In the genomic region with DNA sequence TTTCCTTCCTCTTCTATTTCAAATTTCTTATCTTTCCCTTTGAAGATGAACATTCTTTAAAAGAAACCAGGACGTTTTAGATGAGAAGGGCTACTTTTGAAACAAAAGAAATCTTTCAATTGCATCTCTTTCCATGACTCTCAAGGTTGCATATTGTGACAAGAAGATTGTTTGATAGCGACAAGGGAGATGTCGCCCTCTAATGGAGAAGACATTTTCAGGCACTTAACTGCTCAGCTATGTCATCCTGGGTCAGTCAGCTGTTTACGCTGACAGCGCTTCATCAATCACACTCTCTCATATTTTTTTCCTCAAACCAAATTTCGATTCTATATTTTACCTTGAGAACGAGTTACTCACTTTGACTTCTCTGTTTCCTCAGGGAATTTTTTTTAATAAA, we compare ENCODE assay signal across 8 mouse cellular contexts.
A peak's percentile ranks its signal among the peaks of the same experiment; 100 is the strongest.
DNase-seq lines count a peak whose midpoint lies in the region; ATAC-seq and TF ChIP-seq lines count a peak whose summit lies in the region.
"Had no signal": no experiment of that assay in that cellular context is flagged by ENCODE, and none has a peak within 500 bp of the region (broad histone marks: within the 10 kb centered on the region; RNA-seq: fewer than 3 reads in every experiment).

No protein-coding gene starts in this region.

- no peak overlapping the region for H3K4me3 ChIP-seq in intestine, postnatal 0 days (ENCODE audit: low read depth, low read length)
- no peak overlapping the region for H3K4me3 ChIP-seq in intestine, embryonic 16.5 days (ENCODE audit: low read length)
- no peak overlapping the region for H3K4me3 ChIP-seq in MEL (ENCODE audit: control insufficient read depth in 1 of 2, insufficient read depth in 1 of 2, low read depth in 2 of 2, low read length in 2 of 2)
- H3K4me3 ChIP-seq: embryonic facial prominence, embryonic 12.5 days had no signal

- WGBS in intestine, postnatal 0 days: 29% methylated on average over 7 of the region's 7 CpGs
- 26% methylated on average over 7 of the region's 7 CpGs for WGBS in intestine, embryonic 16.5 days

- no peaks in the 10 kb centered on the region for H3K36me3 ChIP-seq in intestine, postnatal 0 days (ENCODE audit: control insufficient read depth, insufficient read depth)
- no peaks in the 10 kb centered on the region for H3K36me3 ChIP-seq in intestine, embryonic 16.5 days (ENCODE audit: control insufficient read depth, insufficient read depth, low read length)
- no peaks in the 10 kb centered on the region for H3K36me3 ChIP-seq in MEL (ENCODE audit: control insufficient read depth in 1 of 2, insufficient read depth in 2 of 2, low read length in 2 of 2)
- H3K36me3 ChIP-seq: embryonic facial prominence, embryonic 12.5 days had no signal

- no peak for TF ChIP-seq EP300 in MEL (IDR thresholded peaks at IDR 0.05; ENCODE audit: low read depth in 1 of 2, low read length in 2 of 2)

- no peak for TF ChIP-seq POLR2A in MEL (IDR thresholded peaks at IDR 0.05; ENCODE audit: control insufficient read depth in 1 of 2, insufficient read depth in 1 of 2, low read depth in 1 of 2, low read length in 2 of 2, poor library complexity in 1 of 2)

- no peak overlapping the region for H3K27ac ChIP-seq in intestine, postnatal 0 days (ENCODE audit: low read depth, low read length)
- no peak overlapping the region for H3K27ac ChIP-seq in intestine, embryonic 16.5 days (ENCODE audit: low read length)
- no peak overlapping the region for H3K27ac ChIP-seq in MEL (ENCODE audit: control insufficient read depth, low read depth, low read length)
- H3K27ac ChIP-seq: embryonic facial prominence, embryonic 12.5 days had no signal

- TF ChIP-seq CTCF in intestine, postnatal 0 days (IDR thresholded peaks at IDR 0.05; ENCODE audit: low read depth): peak; percentile 79
- TF ChIP-seq CTCF in MEL (IDR thresholded peaks at IDR 0.05 in 2 of 3, conservative IDR thresholded peaks at IDR 0.05 in 1 of 3; ENCODE audit: control insufficient read depth in 1 of 3, insufficient read depth in 1 of 3, low read depth in 2 of 3, low read length in 3 of 3, poor library complexity in 1 of 3, severe bottlenecking in 1 of 3): peak; percentile 26 to 73 (median 32); a peak in 4 of 6 replicates

- no peak for ATAC-seq in intestine, postnatal 0 days
- ATAC-seq in intestine, embryonic 16.5 days: no peak

- no peaks in the 10 kb centered on the region for H3K4me1 ChIP-seq in intestine, postnatal 0 days (replicated peaks; ENCODE audit: control insufficient read depth, insufficient read depth, low read length)
- H3K4me1 ChIP-seq in intestine, embryonic 16.5 days (ENCODE audit: control insufficient read depth, insufficient read depth, low read length): no peaks in the 10 kb centered on the region
- H3K4me1 ChIP-seq in MEL (ENCODE audit: control insufficient read depth in 1 of 2, insufficient read depth in 2 of 2, low read length in 2 of 2): 0 out of 4 replicates have a peak, but pooled peaks cover 0 to 2% of the 10 kb centered on the region in 2 experiments

- peak; percentile 76 for TF ChIP-seq RAD21 in MEL (IDR thresholded peaks at IDR 0.05; ENCODE audit: low read depth, low read length)

- H3K9me3 ChIP-seq in intestine, postnatal 0 days (ENCODE audit: control insufficient read depth): no peaks in the 10 kb centered on the region
- H3K9me3 ChIP-seq in intestine, embryonic 16.5 days (ENCODE audit: control insufficient read depth, low read length): no peaks in the 10 kb centered on the region
- no peaks in the 10 kb centered on the region for H3K9me3 ChIP-seq in MEL (replicated peaks; ENCODE audit: insufficient read depth, low read length)
- H3K9me3 ChIP-seq: embryonic facial prominence, embryonic 12.5 days had no signal

- no peak overlapping the region for H3K4me2 ChIP-seq in intestine, postnatal 0 days (replicated peaks; ENCODE audit: low read depth)
- no peak overlapping the region for H3K4me2 ChIP-seq in intestine, embryonic 16.5 days (ENCODE audit: low read depth, low read length)
- H3K4me2 ChIP-seq: embryonic facial prominence, embryonic 12.5 days had no signal

- no peak overlapping the region for H3K9ac ChIP-seq in intestine, postnatal 0 days (ENCODE audit: low read depth, low read length)
- no peak overlapping the region for H3K9ac ChIP-seq in intestine, embryonic 16.5 days (ENCODE audit: low read depth, low read length)
- H3K9ac ChIP-seq in MEL (ENCODE audit: control insufficient read depth, low read depth, low read length, poor library complexity, severe bottlenecking): no peak overlapping the region
- H3K9ac ChIP-seq: embryonic facial prominence, embryonic 12.5 days had no signal

- no peaks in the 10 kb centered on the region for H3K79me2 ChIP-seq in MEL (ENCODE audit: control insufficient read depth, insufficient read depth, low read length, poor library complexity)

- no peaks in the 10 kb centered on the region for H3K27me3 ChIP-seq in intestine, postnatal 0 days (replicated peaks; ENCODE audit: control insufficient read depth, insufficient read depth, low read length)
- no peaks in the 10 kb centered on the region for H3K27me3 ChIP-seq in intestine, embryonic 16.5 days (replicated peaks; ENCODE audit: control insufficient read depth, insufficient read depth, low read length)
- no peaks in the 10 kb centered on the region for H3K27me3 ChIP-seq in MEL (ENCODE audit: control insufficient read depth in 1 of 2, insufficient read depth in 2 of 2, low read length in 2 of 2)
- H3K27me3 ChIP-seq: embryonic facial prominence, embryonic 12.5 days had no signal

- peak; percentile 80 for DNase-seq in CD4-positive helper T cell, adult 2 months (ENCODE audit: low read depth, low spot score)
- DNase-seq in MEL (ENCODE audit: low read depth, low spot score): peak; percentile 48
- DNase-seq in lung, postnatal 10 days: peak; percentile 40
- DNase-seq in spleen, postnatal 14 days (ENCODE audit: low spot score in 2 of 2): no peak
- no peak for DNase-seq in layer of hippocampus, adult 8-10 months (ENCODE audit: low spot score in 2 of 2)

TF ChIP-seq in MEL, 35 proteins besides CTCF, POLR2A, EP300 and RAD21:
- no peak for TF ChIP-seq TAL1 (IDR thresholded peaks at IDR 0.05; ENCODE audit: low read length)
- peak; percentile 62 for TF ChIP-seq SMC3 (IDR thresholded peaks at IDR 0.05; ENCODE audit: low read depth, low read length)

Comparison
In these comparisons a context has a peak if more than half of its experiments do, and no peak if none do; other contexts are left out.
1. DNase-seq: peak in CD4-positive helper T cell, adult 2 months (single experiment), MEL (single experiment) and lung, postnatal 10 days (single experiment); none in spleen, postnatal 14 days (0 of 2) and layer of hippocampus, adult 8-10 months (0 of 2).